Mouse (Mus musculus): ENCODE data around the gene Gga2.

The Gga2 gene

DNA sequence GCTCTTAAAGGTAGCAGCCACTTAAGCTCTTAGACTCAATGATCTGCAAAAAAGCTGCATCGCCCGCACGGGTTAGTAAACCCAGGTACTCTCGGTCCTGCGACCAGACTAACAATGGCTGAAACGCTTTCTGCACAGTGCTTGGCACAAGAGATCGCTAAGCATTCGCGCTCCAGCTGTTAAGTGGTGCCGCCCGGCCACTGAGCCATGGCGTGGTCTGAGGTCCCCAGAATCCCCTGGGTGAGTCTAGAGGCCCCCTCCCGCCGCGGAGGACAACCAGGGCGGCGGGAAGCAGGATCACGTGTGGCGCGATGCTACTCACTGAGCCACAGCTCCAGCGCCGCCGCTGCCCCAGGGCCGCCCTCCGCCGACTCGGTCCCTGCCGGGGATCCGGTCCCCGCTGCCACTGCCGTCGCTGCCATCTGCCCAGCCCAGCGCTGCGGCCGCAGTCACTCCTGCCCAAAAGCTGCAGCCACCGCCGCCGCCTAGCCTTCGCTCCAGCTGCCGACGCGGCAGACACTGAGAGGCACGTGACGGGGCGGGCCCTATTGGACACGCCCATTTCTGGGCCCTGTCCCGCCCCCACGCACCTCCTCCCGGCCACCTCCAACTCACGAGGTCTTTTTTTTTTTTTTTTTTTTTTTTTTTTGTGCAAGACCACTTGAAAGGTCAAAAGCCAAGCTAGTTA, at the start of gene Gga2:
Gene Gga2 (minus strand): TSS at position 556 of the 688 bp plus-strand sequence.
- DNase-seq (ENCODE audit: low spot score): peak; percentile 90

DNA sequence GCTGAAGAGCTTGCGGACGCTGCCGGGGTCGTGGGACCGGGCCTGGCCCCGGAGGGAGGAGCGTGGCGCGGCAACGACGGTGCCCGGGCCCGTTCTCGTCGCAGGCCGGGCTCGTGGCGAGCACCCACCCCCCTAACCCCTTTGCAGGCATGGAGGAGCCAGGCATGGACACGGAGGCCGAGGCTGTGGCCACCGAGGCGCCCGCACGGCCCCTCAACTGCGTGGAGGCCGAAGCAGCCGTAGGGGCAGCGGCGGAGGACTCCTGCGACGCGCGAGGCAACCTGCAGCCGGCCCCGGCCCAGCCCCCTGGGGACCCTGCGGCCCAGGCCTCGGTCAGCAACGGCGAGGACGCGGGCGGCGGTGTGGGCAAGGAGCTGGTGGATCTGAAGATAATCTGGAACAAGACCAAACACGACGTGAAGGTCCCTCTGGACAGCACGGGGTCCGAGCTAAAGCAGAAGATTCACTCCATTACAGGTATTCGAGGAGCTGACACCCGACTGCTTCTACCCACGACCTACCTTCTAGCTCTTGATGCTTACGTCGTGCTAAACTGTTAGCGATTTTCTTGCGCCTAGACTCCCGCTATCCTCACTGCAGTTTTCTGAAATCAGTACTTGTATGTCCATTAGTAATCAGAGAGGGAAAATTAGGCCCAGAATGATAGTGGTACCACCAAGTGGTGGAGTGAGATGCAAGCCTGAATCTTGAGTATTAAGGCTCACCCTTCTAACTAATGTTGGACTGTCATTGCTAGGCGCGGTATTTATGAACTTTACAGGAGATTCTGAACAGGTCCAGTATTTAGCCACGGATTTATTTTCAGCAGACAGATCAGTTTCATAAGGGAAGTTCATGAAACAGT, 46.7 kb upstream of the Gga2 start:
- DNase-seq (ENCODE audit: low spot score): no peak

DNA sequence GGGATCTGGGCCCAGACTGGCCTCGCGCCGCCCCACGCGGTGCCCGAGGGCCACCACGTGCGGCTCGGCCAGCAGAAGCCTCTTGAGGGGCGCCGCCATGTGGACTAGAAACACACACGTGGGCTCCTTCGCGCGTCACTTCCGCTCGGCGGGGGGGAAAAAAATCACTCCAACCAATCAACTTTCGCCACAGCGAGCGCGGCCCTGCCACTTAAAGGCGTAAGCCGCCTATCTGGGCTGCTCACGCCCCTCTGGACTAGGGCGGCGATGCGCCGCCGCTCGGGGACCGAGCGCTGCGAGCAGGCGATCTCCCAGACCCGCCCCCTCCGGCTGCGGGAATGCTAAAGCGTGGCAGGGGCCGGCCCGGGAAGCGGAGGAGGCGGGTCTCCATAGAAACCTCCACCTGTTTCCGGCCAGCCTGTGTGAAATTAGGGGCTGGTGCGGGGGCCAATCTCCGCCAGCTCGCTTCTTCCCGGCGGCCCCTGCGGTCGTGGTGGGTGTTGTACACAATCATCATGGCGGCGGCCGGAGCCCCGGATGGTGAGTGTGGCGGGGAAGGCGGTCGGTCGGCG, 46.0 kb upstream of the Gga2 start, which contains the start of the genes Ubfd1 and Ears2:
Gene Ubfd1 (plus strand): TSS at position 231 of the 572 bp plus-strand sequence.
Gene Ears2 (minus strand): TSS at position 319 of the 572 bp plus-strand sequence.
- peak; percentile 96 for DNase-seq (ENCODE audit: low spot score)

DNA sequence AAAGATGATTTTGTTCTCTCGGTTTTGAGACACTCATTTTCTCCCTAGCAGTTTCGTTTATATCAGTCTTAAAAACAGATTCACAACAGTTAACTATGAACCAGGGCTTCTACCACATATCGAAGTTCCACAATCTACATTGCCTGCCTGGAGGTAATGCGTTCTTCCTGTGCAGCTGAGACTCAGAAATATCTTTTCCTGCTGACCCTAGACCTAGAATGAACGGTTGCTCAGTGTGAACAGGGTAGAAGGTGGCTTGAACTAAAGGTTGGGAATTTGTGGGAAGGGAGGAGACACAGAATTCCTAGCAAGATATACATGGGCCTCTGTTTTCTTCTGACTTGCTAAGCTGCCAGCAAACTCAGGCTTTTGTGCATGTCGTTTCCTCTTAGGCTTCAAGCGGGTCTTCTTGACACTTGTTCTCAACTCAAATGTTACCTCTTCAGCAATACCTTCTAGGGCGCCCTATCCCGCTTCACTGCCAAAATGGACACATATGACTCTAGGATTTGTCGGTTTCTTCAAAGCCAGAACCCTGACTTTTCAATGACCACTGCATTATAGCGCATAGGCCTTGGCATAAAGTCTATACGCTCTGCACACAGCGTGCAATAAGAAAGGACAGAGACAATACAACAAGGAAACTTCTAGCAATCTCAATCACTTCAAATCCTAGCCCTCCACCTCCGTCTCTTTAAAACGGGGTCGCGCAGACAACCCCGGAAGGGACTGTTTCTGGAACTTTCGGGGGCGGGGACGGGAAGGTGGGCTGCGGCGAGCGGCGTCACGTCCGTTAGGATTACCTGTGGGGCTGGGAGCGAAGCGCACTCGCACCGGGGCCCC, 45.3 kb upstream of the Gga2 start:
- no peak for DNase-seq (ENCODE audit: low spot score)

DNA sequence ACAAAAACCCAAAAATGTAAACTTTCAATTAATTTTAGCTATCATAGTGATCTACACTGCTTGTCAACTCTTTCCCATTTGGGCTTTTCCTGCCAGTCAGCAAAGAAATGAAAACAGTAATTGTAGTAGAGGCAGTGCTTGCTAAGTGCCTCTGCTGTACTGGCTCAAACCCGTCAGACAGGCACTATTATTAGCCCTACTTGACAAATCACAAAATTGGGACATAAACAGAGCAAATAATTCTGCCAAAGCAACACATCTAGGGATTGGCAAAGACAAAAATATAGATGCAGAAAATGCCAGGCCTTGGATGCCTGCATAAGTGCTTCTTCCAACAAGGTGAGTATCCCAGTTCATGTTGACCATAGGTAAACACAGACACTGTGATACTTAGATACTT, 44.6 kb upstream of the Gga2 start:
- no peak for DNase-seq (ENCODE audit: low spot score)

DNA sequence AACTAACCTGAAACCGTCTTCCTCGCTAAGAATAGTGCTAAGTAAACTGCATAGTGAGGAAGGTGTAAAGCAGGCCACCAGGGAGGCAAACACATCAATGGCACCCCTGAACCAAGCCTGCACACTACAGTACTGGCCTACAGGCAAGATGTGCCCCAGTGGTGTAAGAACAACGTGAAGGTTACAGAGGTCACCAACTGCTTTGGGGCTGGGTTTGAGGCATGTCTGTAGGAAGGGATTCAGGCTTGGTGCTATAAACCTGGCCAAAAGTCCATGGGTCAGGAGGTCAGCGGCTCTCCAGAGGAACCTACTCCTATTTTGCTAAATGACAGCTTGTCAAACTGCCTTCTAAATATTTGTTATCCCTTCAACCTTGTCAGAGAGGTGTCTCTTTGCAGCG, 35.6 kb upstream of the Gga2 start:
- no peak for DNase-seq (ENCODE audit: low spot score)

DNA sequence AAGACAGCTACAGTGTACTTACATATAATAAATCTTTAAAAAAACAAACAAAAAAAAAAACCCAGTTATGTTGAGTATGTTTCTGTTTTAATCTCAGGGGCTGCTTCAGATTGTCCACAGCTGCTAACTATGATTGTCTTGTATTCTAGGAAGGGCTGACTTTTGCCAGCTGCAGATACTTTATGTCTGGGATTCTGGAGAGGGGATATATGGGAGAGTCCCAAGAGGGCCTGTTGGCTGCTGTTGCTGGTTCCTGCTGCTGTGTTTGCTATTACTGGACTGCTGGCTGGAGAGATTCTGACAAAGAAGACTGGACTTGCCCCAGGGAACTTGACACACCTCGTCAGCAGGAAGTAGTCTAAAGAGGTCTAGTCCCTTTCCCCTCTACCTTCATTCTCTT, 29.8 kb upstream of the Gga2 start:
- no peak for DNase-seq (ENCODE audit: low spot score)

DNA sequence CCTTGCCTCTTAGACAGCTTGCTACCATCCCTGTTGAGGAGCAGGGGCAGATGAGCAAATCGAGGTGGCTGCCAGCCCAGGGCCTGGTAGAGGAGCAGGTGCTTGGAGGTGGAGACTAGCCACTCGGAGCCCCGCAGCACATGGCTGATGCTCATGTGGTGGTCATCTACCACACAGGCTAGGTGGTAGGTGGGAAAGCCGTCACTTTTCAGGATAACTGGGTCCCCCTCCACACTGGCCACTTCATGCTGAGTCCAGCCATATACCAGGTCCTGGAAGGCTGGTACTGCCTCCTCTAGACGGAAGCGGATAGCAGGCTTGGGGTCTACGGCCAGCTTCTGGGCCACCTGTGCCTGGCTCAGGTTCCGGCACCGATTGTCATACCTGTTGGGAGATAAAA, 27.2 kb upstream of the Gga2 start:
- no peak for DNase-seq (ENCODE audit: low spot score)

DNA sequence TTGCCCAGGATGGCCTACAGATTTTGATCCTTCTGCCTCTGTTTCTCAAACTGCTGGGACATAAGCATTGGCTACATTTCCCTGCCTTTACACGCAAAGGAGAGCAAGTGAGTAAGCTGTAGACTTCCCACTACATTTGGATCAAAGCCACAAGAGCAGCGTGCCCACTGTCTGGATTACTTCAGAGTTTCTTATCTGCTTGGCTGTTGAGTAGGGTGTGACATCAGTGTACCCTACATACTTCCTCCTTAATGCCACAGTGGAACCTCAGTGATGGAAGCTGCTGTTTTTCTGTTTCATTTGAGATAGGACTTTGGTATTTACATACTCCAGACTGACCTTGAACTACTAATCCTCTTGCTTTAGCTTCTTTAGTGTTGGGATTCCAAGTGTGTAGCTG, 25.8 kb upstream of the Gga2 start:
- DNase-seq (ENCODE audit: low spot score): no peak

DNA sequence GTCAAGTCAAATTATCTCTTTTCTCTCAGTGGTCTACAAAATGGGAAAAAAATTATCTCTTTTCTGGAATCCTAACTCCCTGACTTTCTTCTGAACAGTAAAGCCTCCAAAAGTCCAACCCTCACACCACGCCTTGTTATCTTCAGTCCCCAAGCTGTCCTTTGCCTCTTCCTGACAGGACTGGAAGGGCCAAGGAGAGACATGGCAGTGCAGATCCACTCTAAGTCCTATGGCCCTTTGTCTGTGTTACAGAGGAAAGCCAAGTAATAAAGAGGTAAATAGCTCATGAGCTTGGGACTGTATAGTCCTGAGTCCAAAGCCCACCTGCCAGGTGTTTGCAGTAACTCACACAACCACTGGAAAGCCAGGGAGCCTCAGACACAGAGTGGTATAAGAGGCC, 24.7 kb upstream of the Gga2 start:
- no peak for DNase-seq (ENCODE audit: low spot score)

DNA sequence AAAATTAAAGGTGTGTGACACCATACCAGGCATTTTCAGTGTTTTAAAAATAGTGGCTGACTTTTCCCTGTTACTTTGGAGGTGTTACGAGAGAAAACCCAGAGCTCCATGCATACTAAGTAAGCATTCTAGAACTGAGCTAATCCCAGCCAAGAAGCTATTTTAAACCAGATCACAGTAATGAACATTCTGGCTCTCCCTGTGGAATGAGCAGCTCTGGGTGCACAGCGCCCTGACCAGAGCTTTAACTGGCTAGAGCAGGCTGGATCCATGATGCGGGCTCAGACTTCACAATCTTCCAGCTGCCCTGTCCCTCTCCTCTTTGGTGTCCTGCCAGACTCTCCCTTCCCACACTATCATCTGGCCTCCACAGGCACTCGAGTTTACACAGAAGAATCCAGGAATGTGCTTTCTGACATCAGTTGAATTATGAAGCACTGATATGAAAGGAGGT, 24.2 kb upstream of the Gga2 start:
- DNase-seq (ENCODE audit: low spot score): peak; percentile 26

DNA sequence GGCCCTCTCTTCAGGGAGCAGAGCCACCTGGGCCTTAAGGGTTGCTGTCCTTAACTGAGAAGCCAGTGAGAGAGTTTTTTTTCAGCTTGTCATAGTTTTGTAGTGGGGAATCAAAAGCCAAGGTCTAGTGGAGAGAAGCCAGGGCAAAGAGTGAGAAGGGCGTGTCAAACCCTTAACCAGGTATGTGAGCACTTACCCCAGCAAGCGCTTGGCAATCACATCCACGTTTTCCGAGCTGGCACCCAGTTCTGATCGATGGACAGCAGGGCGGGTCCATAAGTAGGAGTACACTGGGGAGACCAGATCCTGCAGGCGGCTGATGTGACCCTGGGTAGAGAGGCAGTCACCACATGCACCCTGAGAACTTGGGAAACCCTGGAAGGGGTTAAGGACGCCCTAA, 23.1 kb upstream of the Gga2 start:
- peak; percentile 58 for DNase-seq (ENCODE audit: low spot score)

DNA sequence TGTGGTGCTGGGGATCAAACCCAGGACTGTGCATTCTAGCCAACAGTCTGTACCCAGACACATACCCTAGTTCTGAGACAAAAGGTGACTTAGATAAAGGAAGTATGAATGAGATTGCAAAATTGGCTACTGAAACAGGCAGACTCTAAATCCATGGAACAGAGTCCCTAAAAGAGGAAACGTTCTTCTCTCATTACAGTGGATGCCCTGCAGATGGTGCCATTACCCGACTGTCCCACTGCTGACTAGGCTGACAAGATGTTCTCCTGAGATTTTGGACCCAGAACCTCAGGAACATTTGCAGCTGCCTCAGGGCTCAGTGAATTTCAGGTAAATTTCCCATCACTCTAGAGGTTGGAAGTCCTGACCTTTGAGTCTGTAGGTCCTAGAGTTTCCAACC, 13.3 kb upstream of the Gga2 start:
- no peak for DNase-seq (ENCODE audit: low spot score)

DNA sequence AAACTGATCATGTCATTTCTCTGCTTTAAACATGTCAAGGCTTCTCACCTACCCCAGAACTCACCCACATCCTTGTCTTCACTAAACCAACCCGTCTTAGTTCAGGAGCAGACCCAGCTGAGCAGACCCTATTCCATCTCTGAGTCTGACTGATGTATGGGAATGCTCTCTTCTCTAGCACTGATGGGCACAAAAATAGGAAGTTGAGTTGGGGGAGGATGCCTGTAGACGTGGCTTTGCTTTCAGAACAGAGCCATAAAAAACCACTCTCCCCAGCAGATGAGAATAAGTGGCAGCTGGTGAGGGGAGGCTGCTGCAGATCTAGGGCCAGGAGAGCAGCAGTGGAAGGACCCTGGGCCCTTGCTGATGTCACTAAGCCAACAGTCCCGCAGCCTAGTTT, 12.3 kb upstream of the Gga2 start:
- no peak for DNase-seq (ENCODE audit: low spot score)

DNA sequence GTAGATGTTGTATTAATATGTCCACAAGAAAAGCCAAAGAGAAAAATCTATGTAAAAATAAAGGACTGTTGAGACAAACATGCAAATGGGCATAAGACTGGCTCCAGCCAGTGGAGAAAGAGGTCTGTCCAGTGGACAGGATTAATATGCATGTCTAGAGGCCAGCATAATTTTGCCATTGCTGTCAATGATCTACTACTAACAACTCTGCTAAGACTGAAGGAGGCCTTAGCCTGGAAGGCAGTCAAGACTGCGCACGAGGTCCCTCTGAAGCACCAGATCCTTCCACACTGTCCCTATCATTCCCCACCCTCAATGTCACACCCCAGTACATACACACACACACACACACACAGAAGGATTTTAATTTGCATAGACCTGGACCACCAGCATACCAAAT, 1.1 kb upstream of the Gga2 start:
- DNase-seq (ENCODE audit: low spot score): no peak

DNA sequence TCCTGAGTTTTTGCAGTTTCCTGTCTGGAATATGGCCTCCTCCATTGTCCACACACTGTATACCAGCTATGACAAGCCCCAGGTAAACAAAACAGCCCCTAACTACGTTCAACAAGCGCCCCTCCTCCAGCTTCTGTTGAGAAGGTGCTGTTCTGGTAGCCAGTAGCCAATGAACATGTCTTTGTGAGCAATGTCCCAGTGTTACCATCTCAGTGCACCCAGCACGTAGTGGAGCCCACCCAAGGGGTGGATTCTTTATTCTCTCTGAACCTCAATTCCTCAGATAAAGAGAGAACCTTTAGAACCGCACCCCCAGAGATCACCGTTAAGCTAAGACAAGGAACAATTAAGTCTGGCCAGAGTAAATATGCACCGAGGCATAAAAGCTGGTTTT, 752 bp downstream of the Gga2 start:
- DNase-seq (ENCODE audit: low spot score): no peak

DNA sequence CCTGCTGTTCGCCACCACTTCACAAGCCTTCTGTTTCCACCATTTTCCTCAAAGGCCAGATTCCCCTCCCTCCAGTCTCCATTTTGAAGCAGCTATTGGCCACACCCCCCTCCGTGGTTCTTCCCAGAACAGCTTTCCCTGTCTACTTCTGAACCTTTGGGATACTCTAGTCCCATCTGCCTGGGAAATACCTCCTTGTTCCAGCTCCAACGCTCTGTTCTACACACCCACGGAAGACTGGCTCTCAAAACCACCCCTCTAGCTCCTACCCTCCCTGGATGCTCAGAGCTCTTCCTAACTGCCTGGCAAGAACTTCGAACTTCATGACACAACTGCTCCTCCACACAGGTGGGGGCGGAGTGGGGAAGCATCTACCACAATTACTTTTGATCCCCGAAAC, 2.0 kb downstream of the Gga2 start:
- no peak for DNase-seq (ENCODE audit: low spot score)

DNA sequence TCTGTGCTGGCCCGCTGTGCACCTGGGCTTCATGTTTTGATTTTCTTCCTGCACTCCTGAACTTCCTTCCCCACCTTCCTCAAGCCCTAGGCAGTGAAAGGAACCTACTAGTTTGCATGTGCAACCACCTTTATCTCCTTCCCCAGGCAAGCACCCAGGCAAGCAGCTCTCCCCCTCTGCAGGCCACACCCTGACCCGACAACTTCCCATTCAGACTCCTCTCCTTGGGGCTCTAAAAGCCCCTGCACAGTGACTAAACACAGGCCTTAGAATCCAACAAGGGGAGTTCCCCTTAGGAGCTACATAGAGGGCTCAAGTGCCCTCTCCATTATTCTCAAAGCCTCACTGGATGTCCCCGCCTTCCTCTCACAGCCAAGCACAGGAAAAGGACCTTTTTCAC, 2.8 kb downstream of the Gga2 start:
- peak; percentile 39 for DNase-seq (ENCODE audit: low spot score)

DNA sequence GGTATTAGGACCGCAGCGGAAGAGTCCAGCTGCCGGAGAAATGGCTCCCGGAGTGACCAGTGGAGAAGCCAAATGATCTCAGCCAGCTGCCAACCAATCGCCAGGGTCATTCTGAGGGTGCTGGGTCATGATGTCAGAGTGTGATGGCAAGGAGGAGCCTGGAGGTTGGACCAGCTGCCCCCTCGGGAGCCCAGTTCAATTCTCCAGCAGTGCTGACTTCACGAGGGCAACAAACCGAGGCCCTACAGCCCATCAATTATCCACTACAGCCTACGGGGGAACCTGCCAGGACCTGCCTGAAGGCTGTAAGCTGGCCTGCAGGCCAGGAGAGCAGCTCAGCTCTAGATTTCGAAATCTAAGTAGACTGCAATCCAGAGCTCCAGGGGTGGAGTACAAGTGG, 5.3 kb downstream of the Gga2 start:
- peak; percentile 16 for DNase-seq (ENCODE audit: low spot score)

DNA sequence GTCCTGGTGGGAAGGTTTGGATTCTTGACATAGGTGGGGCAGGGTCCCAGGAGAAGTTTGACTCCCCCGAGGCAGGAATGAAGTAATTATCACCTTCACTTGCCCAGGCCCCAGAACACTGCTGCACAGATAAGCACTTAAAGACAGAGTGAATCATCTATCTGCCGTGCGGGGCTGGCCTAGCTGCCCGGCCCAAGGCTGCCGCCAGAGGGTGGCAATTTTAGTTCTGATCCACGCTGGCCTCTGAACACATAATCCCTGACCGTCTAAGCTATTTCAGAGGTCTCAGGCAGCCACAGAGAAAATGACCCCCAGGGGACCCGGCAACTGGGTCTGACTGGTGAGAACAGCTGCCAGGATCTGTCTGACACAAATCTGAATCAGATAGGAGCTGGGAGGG, 5.9 kb downstream of the Gga2 start:
- DNase-seq (ENCODE audit: low spot score): no peak

DNA sequence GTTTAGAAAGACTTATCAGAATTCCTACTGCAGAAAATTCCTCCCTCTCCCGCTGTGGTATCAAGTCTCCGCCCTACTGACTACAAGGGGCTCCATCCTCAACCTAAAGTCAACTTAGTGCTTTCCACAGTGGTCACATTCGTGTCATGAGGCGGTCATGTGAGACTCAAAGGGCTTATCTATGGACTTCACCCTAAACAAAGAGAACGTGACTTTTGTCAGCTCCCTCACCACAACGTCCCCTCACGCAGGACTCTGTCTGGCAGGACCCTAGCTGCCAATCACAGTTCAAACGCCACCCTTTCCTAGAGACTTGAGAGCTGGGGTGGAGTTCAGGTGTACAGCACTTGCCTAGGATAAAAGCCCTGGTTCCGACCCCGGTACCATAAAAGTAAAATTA, 8.1 kb downstream of the Gga2 start:
- no peak for DNase-seq (ENCODE audit: low spot score)

DNA sequence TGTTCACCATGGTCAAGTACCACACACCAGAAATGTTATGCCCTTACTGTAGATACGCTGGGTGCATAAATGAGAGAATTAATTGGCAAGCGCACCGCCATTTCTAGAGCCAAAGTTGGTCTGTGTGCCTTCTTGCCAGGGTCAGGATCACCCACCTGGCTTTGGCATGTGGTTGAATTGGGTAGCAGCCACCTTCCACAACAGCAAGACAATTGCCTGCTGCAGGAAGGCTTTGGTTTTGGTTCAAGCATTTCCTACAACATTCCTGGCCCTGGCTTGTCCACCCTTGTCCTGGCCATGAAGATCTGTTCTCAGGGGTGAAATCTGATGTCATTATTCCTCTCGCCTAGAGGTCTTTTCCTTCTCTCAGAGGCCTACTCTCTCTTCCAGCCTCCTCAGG, 8.7 kb downstream of the Gga2 start:
- no peak for DNase-seq (ENCODE audit: low spot score)
